Mouse (Mus musculus) left cerebral cortex, adult 8-10 months (tissue): ENCODE measurements around the gene Clptm1l. TPM values are rescaled to one million over a fixed set of nuclear protein-coding genes. Genes with fewer than 3 reads are reported as not detected.

ENCODE experiments used
- DNase-seq, 2 experiments: peaks; one replicate each; pipeline ENCODE4 v3.0.0; 2022; ENCODE audit warnings: low spot score in 2 of 2
- total RNA-seq, 4 experiments: library from RNA; stranded (reverse); gene quantifications; 2 replicates each; pipeline ENCODE4 v1.2.4; 2022

Clptm1l gene
- total RNA-seq, 4 experiments from 2014 or later: 112 to 134 (median 122) TPM

- DNase-seq: no peak
These were observed 55.1 kb downstream of the Clptm1l start for GRCm38 (mm10) chr13:73658953-73659352.

- DNase-seq: no peak
These were observed 56.4 kb downstream of the Clptm1l start for GRCm38 (mm10) chr13:73660163-73660695.

Other genes with a start within 250 kb of the Clptm1l start
- 10 to 100 TPM; 41.8 to 46.2 (median 44.9) TPM for gene Lpcat1, start 136.8 kb upstream of the Clptm1l start, total RNA-seq
- under 1 TPM; 0.13 to 0.21 (median 0.15) TPM for gene Slc6a3, start 67.3 kb upstream of the Clptm1l start, total RNA-seq
- 1 to 10 TPM; 1.8 to 4.6 (median 2.6) TPM for gene Tert, start 22.9 kb downstream of the Clptm1l start, total RNA-seq
- gene Slc6a18, start 74.0 kb downstream of the Clptm1l start, total RNA-seq: not detected
- under 1 TPM in 2 of 4 experiments, not detected in 2; 0.17 to 0.18 TPM for gene Slc6a19, start 100.9 kb downstream of the Clptm1l start, total RNA-seq
- gene Slc12a7, start 129.1 kb downstream of the Clptm1l start, total RNA-seq: 10 to 100 TPM in 1 of 4 experiments, 1 to 10 TPM in 3; 3.5 to 10.8 (median 5.5) TPM
- 1 to 10 TPM; 2.6 to 3.4 (median 3.2) TPM for gene Nkd2, start 243.6 kb downstream of the Clptm1l start, total RNA-seq